Mouse (Mus musculus) liver, embryonic 16.5 days (tissue): ENCODE results near the gene Prkcb. TPM values are rescaled to one million over a fixed set of nuclear protein-coding genes. Genes with fewer than 3 reads are reported as not detected.

Source experiments
- polyA plus RNA-seq: library from polyadenylated mRNA; unstranded; fragments of >200 nt; fragmentation: Nextera tagmentation; extraction: Ambion mirVana; gene quantifications from 2 replicates; pipeline ENCODE4 v1.2.1, GENCODE M21; 2015

The Prkcb gene
- polyA plus RNA-seq, 1 experiment from 2014 or later, result 4.7 TPM

Other genes starting within 250 kb of the Prkcb start
- gene Ubfd1, start 221.6 kb upstream of the Prkcb start, polyA plus RNA-seq, result 12.4 and 14.7 TPM in 2 replicates
- 7.4 and 8.2 TPM in 2 replicates for gene Ears2, start 221.5 kb upstream of the Prkcb start, polyA plus RNA-seq
- gene Ndufab1, start 186.9 kb upstream of the Prkcb start, polyA plus RNA-seq, result 389 and 415 TPM in 2 replicates
- 10.5 and 11.1 TPM in 2 replicates for gene Palb2, start 155.8 kb upstream of the Prkcb start, polyA plus RNA-seq
- gene Dctn5, start 155.7 kb upstream of the Prkcb start, polyA plus RNA-seq, result 44.8 and 45.5 TPM in 2 replicates
- gene Plk1, start 129.3 kb upstream of the Prkcb start, polyA plus RNA-seq, result 92.9 and 99.1 TPM in 2 replicates
- gene Ern2, start 102.5 kb upstream of the Prkcb start, polyA plus RNA-seq, result not detected in 2 replicates
- 3.1 TPM in 2 replicates for gene Chp2, start 69.3 kb upstream of the Prkcb start, polyA plus RNA-seq